ENCODE assay signal across 30 mouse cellular contexts in the genomic region with DNA sequence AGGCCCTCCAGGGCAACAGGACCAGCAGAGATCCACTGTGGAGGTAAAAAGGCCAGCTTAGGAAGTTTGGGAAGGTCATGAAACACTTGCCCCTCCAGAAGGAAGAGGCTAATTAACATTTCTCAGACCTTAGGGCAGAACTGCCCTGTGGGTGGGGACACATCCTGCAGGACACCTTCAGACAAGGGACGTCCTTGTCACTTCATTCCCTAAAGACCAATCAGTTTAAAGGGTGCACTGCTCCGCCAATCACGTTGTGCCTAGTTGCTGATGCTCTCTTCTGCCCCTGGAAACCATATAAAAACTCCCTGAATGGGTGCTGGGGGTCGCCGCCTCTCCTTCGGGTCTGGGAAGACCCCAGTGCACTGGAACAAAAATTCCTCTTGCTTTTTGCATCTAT. TPM values are rescaled to one million over a fixed set of nuclear protein-coding genes. Genes with fewer than 3 reads are reported as not detected.
DNase-seq lines count a peak whose midpoint lies in the region; ATAC-seq and TF ChIP-seq lines count a peak whose summit lies in the region.
"Had no signal": no experiment of that assay in that cellular context is flagged by ENCODE, and none has a peak within 500 bp of the region (broad histone marks: within the 10 kb centered on the region; RNA-seq: fewer than 3 reads in every experiment).

No protein-coding gene starts in this region.

- no peaks in the 10 kb centered on the region for H3K36me3 ChIP-seq in testis, adult 2 months (ENCODE audit: control insufficient read depth, insufficient read depth, low read length)
- H3K36me3 ChIP-seq in ES-Bruce4 (ENCODE audit: control insufficient read depth, insufficient read depth, low read length, poor library complexity, severe bottlenecking) (no peaks in the 10 kb centered on the region), ES-E14 (ENCODE audit: control insufficient read depth, insufficient read depth, low read length, poor library complexity, severe bottlenecking) (no peaks in the 10 kb centered on the region)
- H3K36me3 ChIP-seq in kidney, embryonic 16.5 days (ENCODE audit: insufficient read depth, low read length), result 0 out of 2 replicates have a peak, but pooled peaks cover 4% of the 10 kb centered on the region
- H3K36me3 ChIP-seq in heart, adult 2 months (ENCODE audit: control insufficient read depth, insufficient read depth, low read length), result no peaks in the 10 kb centered on the region
- H3K36me3 ChIP-seq: embryonic facial prominence, embryonic 12.5 days had no signal

- ATAC-seq in kidney, embryonic 16.5 days (ENCODE audit: low FRiP score, low TSS enrichment), result no peak
- ATAC-seq: activated CD4-positive, CD25-positive, alpha-beta regulatory T cell, adult 4 months; CD4-positive, CD25-positive, alpha-beta regulatory T cell, adult 4 months; forebrain, embryonic 13.5 days; forebrain, embryonic 15.5 days; forebrain, postnatal 0 days; Patski had no signal

- TF ChIP-seq POLR2A in testis, adult 2 months (IDR thresholded peaks at IDR 0.05; ENCODE audit: control insufficient read depth, low read depth, low read length), result no peak
- no peak for TF ChIP-seq POLR2A in ES-Bruce4 (IDR thresholded peaks at IDR 0.05; ENCODE audit: insufficient read depth, low read length)
- no peak for TF ChIP-seq POLR2A in heart, adult 2 months (IDR thresholded peaks at IDR 0.05; ENCODE audit: insufficient read depth, low read depth, low read length)

- no peak for TF ChIP-seq CTCF in testis, adult 2 months (IDR thresholded peaks at IDR 0.05; ENCODE audit: control insufficient read depth, insufficient read depth, insufficient replicate concordance, low read depth, low read length)
- TF ChIP-seq CTCF in ES-Bruce4 (IDR thresholded peaks at IDR 0.05; ENCODE audit: low read depth, low read length), result no peak
- no peak for TF ChIP-seq CTCF in heart, adult 2 months (IDR thresholded peaks at IDR 0.05)

- H3K9ac ChIP-seq in ES-Bruce4 (ENCODE audit: low read depth, poor library complexity, severe bottlenecking), result peak overlapping the region; percentile 61
- peak overlapping the region; percentile 53; the same call in 1 of the 2 replicates for H3K9ac ChIP-seq in ES-E14 (ENCODE audit: insufficient read depth, low read depth, low read length, poor library complexity, severe bottlenecking)
- no peak overlapping the region for H3K9ac ChIP-seq in kidney, embryonic 16.5 days (replicated peaks; ENCODE audit: low read length)
- no peak overlapping the region for H3K9ac ChIP-seq in heart, adult 2 months (ENCODE audit: low read depth, low read length)
- H3K9ac ChIP-seq: embryonic facial prominence, embryonic 12.5 days; forebrain, embryonic 13.5 days; forebrain, embryonic 15.5 days; forebrain, postnatal 0 days had no signal

- DNase-seq in testis, postnatal 14 days (ENCODE audit: low spot score), result no peak
- DNase-seq in ES-E14 (ENCODE audit: low read depth, low spot score) (no peak), ZHBTc4 (ENCODE audit: low read depth, low spot score) (peak; percentile 68)
- DNase-seq in kidney, adult 18-20 months, result no peak
- no peak for DNase-seq in heart, adult 2 months
- DNase-seq: adrenal gland, adult 8-10 months; adrenal gland, postnatal 14 days; adrenal gland, postnatal 36 days; cerebellum, adult 11-12 months; cerebellum, adult 2 months; cerebellum, adult 9-10 months; cerebellum, postnatal 10 days; cerebellum, postnatal 25 days; forebrain, postnatal 0 days had no signal

- no peaks in the 10 kb centered on the region for H3K27me3 ChIP-seq in testis, adult 2 months (ENCODE audit: control insufficient read depth, insufficient read depth, low read length)
- no peaks in the 10 kb centered on the region for H3K27me3 ChIP-seq in ES-Bruce4 (ENCODE audit: control insufficient read depth, insufficient read depth, low read length, poor library complexity, severe bottlenecking)
- no peaks in the 10 kb centered on the region for H3K27me3 ChIP-seq in kidney, embryonic 16.5 days (ENCODE audit: insufficient read depth, low read length)
- no peaks in the 10 kb centered on the region for H3K27me3 ChIP-seq in heart, adult 2 months (ENCODE audit: control insufficient read depth, insufficient read depth, low read length)
- H3K27me3 ChIP-seq: CH12.LX; embryonic facial prominence, embryonic 12.5 days; forebrain, embryonic 13.5 days; forebrain, embryonic 15.5 days; Patski had no signal

- no peak overlapping the region for H3K4me2 ChIP-seq in kidney, embryonic 16.5 days (replicated peaks; ENCODE audit: low read depth, low read length)
- H3K4me2 ChIP-seq: embryonic facial prominence, embryonic 12.5 days; forebrain, embryonic 13.5 days; forebrain, embryonic 15.5 days had no signal

- H3K79me2 ChIP-seq in heart, adult 2 months (replicated peaks; ENCODE audit: control insufficient read depth, insufficient read depth, low read length), result no peaks in the 10 kb centered on the region; the same call in 1 of the 2 replicates

- TF ChIP-seq EP300 in ES-Bruce4 (IDR thresholded peaks at IDR 0.05; ENCODE audit: insufficient read depth, low read depth, low read length), result no peak
- no peak for TF ChIP-seq EP300 in heart, adult 2 months (IDR thresholded peaks at IDR 0.05; ENCODE audit: insufficient read depth, low read depth, low read length)

- in situ Hi-C loops in ES-E14 (cut with MboI; ENCODE audit: low sequenced_read_pairs in 2 of 2, unreplicated experiment in 2 of 2), result no loop called here

- H3K9me3 ChIP-seq in ES-Bruce4 (replicated peaks; ENCODE audit: control insufficient read depth, insufficient read depth, low read length, poor library complexity, severe bottlenecking) (peaks cover 14% of the 10 kb centered on the region), ES-E14 (ENCODE audit: control insufficient read depth, insufficient read depth, low read depth, low read length) (no peaks in the 10 kb centered on the region)
- H3K9me3 ChIP-seq in kidney, embryonic 16.5 days (ENCODE audit: low read length), result peaks cover 9% of the 10 kb centered on the region; the same call in 1 of the 2 replicates
- H3K9me3 ChIP-seq: embryonic facial prominence, embryonic 12.5 days; forebrain, embryonic 15.5 days had no signal

- H3K4me3 ChIP-seq in testis, adult 2 months (ENCODE audit: control insufficient read depth, low read depth, low read length), result no peak overlapping the region
- H3K4me3 ChIP-seq in ES-Bruce4 (ENCODE audit: low read depth, low read length) (peak overlapping the region; percentile 65), ES-E14 (ENCODE audit: insufficient read depth in 1 of 2, low read depth in 1 of 2, low read length in 2 of 2, poor library complexity in 1 of 2, severe bottlenecking in 1 of 2) (peak overlapping the region; percentile 53 to 59)
- no peak overlapping the region for H3K4me3 ChIP-seq in kidney, embryonic 16.5 days (ENCODE audit: low read length)
- H3K4me3 ChIP-seq in heart, adult 2 months, result no peak overlapping the region
- H3K4me3 ChIP-seq: embryonic facial prominence, embryonic 10.5 days; embryonic facial prominence, embryonic 12.5 days; forebrain, embryonic 13.5 days; forebrain, embryonic 15.5 days had no signal

- intact Hi-C loops in heart, adult 2 months (cut with DNase I), result no loop called here

- 87% methylated on average over 6 of the region's 6 CpGs for WGBS in kidney, embryonic 16.5 days
- WGBS in heart, adult 2 months, result 87% methylated on average over 6 of the region's 6 CpGs

- 0 out of 2 replicates have a peak, but pooled peaks cover 3% of the 10 kb centered on the region for H3K4me1 ChIP-seq in testis, adult 2 months (ENCODE audit: control insufficient read depth, insufficient read depth, low read length)
- H3K4me1 ChIP-seq in ES-Bruce4 (ENCODE audit: control insufficient read depth, insufficient read depth, low read length) (peaks cover 5% of the 10 kb centered on the region), ES-E14 (ENCODE audit: control insufficient read depth in 2 of 2, insufficient read depth in 2 of 2, low read length in 2 of 2, poor library complexity in 1 of 2) (no peaks in the 10 kb centered on the region; a peak in 1 of 4 replicates)
- peaks cover 1% of the 10 kb centered on the region for H3K4me1 ChIP-seq in kidney, embryonic 16.5 days (ENCODE audit: insufficient read depth, low read length)
- no peaks in the 10 kb centered on the region for H3K4me1 ChIP-seq in heart, adult 2 months (ENCODE audit: control insufficient read depth, insufficient read depth, low read length)
- H3K4me1 ChIP-seq: embryonic facial prominence, embryonic 12.5 days had no signal

- H3K27ac ChIP-seq in testis, adult 2 months (ENCODE audit: control insufficient read depth, insufficient read depth, low read depth, low read length), result peak overlapping the region; percentile 66; the same call in 1 of the 2 replicates
- H3K27ac ChIP-seq in ES-Bruce4 (ENCODE audit: insufficient read depth, low read length), result peak overlapping the region; percentile 26; the same call in 1 of the 2 replicates
- H3K27ac ChIP-seq in ES-E14 (ENCODE audit: insufficient read depth, low read depth, low read length, poor library complexity, severe bottlenecking), result no peak overlapping the region
- H3K27ac ChIP-seq in kidney, embryonic 16.5 days (ENCODE audit: low read length), result no peak overlapping the region
- H3K27ac ChIP-seq in heart, adult 2 months, result no peak overlapping the region
- H3K27ac ChIP-seq: embryonic facial prominence, embryonic 12.5 days; forebrain, embryonic 13.5 days; forebrain, embryonic 15.5 days had no signal

RNA-seq across cellular contexts. Expression of a gene that starts 6.0 kb away (rescaled TPM):
- 9.9 and 11.3 TPM in 2 replicates for polyA plus RNA-seq in testis, adult 2 months (2012; rRNA removed)
- polyA plus RNA-seq in ES-Bruce4 (2011; ENCODE audit: insufficient read depth, insufficient read length, low read depth, missing spikeins), result 59.1 and 66.6 TPM in 2 replicates
- 94.6 and 110 TPM in 2 replicates for total RNA-seq in ES-E14 (2012; rRNA removed)
- polyA plus RNA-seq in kidney, embryonic 16.5 days (2015; fragmentation: Nextera tagmentation; extraction: Ambion mirVana), result 50.2 and 61.3 TPM in 2 replicates
- total RNA-seq in heart, adult 2 months (2021), result 10 to 100 TPM; 21.4 to 24.9 TPM
- 14.7 and 25.3 TPM in 2 replicates for polyA plus RNA-seq in heart, adult 2 months (2012; rRNA removed)

RNA-seq across cellular contexts. Expression of a gene that starts 6.2 kb away (rescaled TPM):
- 1.1 and 1.2 TPM in 2 replicates for polyA plus RNA-seq in testis, adult 2 months (2012; rRNA removed)
- polyA plus RNA-seq in ES-Bruce4 (2011; ENCODE audit: insufficient read depth, insufficient read length, low read depth, missing spikeins), result 4.1 and 5.6 TPM in 2 replicates
- 3.6 and 4.6 TPM in 2 replicates for total RNA-seq in ES-E14 (2012; rRNA removed)
- polyA plus RNA-seq in kidney, embryonic 16.5 days (2015; fragmentation: Nextera tagmentation; extraction: Ambion mirVana), result 7.5 and 7.6 TPM in 2 replicates
- 1 to 10 TPM; 3.5 to 3.7 TPM for total RNA-seq in heart, adult 2 months (2021)
- 2.2 and 3.7 TPM in 2 replicates for polyA plus RNA-seq in heart, adult 2 months (2012; rRNA removed)

RNA-seq across cellular contexts. Expression of a gene that starts 13.8 kb away (rescaled TPM):
- polyA plus RNA-seq in testis, adult 2 months (2012; rRNA removed), result 0.23 and 0.47 TPM in 2 replicates
- polyA plus RNA-seq in ES-Bruce4 (2011; ENCODE audit: insufficient read depth, insufficient read length, low read depth, missing spikeins), result not detected in 2 replicates
- total RNA-seq in ES-E14 (2012; rRNA removed), result 0.32 and 0.36 TPM in 2 replicates
- polyA plus RNA-seq in kidney, embryonic 16.5 days (2015; fragmentation: Nextera tagmentation; extraction: Ambion mirVana), result not detected in 2 replicates
- total RNA-seq in heart, adult 2 months (2021), result under 1 TPM in 1 of 2 experiments, not detected in 1; 0.20 TPM
- 0.47 and 1.8 TPM in 2 replicates for polyA plus RNA-seq in heart, adult 2 months (2012; rRNA removed)
- total RNA-seq: adrenal gland, adult 18-20 months; adrenal gland, adult 8-10 months; adrenal gland, postnatal 14 days; adrenal gland, postnatal 36 days; forebrain, postnatal 0 days had no signal
- polyA plus RNA-seq: activated CD4-positive, CD25-positive, alpha-beta regulatory T cell, adult 4 months; cerebellum, adult 2 months; embryonic facial prominence, embryonic 10.5 days; embryonic facial prominence, embryonic 12.5 days; forebrain, embryonic 11.5 days; forebrain, embryonic 13.5 days; forebrain, embryonic 15.5 days; G1E; Patski had no signal

RNA-seq across cellular contexts. Expression of a gene that starts 20.1 kb away (rescaled TPM):
- 54.9 and 58.5 TPM in 2 replicates for polyA plus RNA-seq in testis, adult 2 months (2012; rRNA removed)
- 42.2 and 47.0 TPM in 2 replicates for polyA plus RNA-seq in ES-Bruce4 (2011; ENCODE audit: insufficient read depth, insufficient read length, low read depth, missing spikeins)
- 107 and 142 TPM in 2 replicates for total RNA-seq in ES-E14 (2012; rRNA removed)
- polyA plus RNA-seq in kidney, embryonic 16.5 days (2015; fragmentation: Nextera tagmentation; extraction: Ambion mirVana), result 15.3 and 18.0 TPM in 2 replicates
- 10 to 100 TPM; 42.2 to 56.7 TPM for total RNA-seq in heart, adult 2 months (2021)
- polyA plus RNA-seq in heart, adult 2 months (2012; rRNA removed), result 27.4 and 43.0 TPM in 2 replicates

RNA-seq across cellular contexts. Expression of a gene that starts 22.5 kb away (rescaled TPM):
- not detected in 2 replicates for polyA plus RNA-seq in testis, adult 2 months (2012; rRNA removed)
- 47.3 and 67.3 TPM in 2 replicates for polyA plus RNA-seq in ES-Bruce4 (2011; ENCODE audit: insufficient read depth, insufficient read length, low read depth, missing spikeins)
- not detected in 2 replicates for total RNA-seq in ES-E14 (2012; rRNA removed)
- 2.6 TPM in 1 of 2 replicates, not detected in the other for polyA plus RNA-seq in kidney, embryonic 16.5 days (2015; fragmentation: Nextera tagmentation; extraction: Ambion mirVana)
- total RNA-seq in heart, adult 2 months (2021), result not detected
- not detected in 2 replicates for polyA plus RNA-seq in heart, adult 2 months (2012; rRNA removed)
- total RNA-seq: adrenal gland, postnatal 14 days; adrenal gland, postnatal 36 days; CH12.LX; forebrain, postnatal 0 days had no signal
- polyA plus RNA-seq: cerebellum, adult 2 months; cortical plate, adult 2 months; embryonic facial prominence, embryonic 12.5 days; embryonic facial prominence, embryonic 14.5 days; forebrain, embryonic 11.5 days; forebrain, postnatal 0 days; G1E; Patski had no signal

Comparison
In these comparisons a context has a peak if more than half of its experiments do, and no peak if none do; other contexts are left out.
1. H3K27ac ChIP-seq: peak in testis, adult 2 months (single experiment) and ES-Bruce4 (single experiment); none in ES-E14 (single experiment), kidney, embryonic 16.5 days (single experiment) and heart, adult 2 months (single experiment).
2. H3K4me3 ChIP-seq: peak in ES-Bruce4 (single experiment) and ES-E14 (2 of 2); none in testis, adult 2 months (single experiment), kidney, embryonic 16.5 days (single experiment) and heart, adult 2 months (single experiment).
3. H3K9ac ChIP-seq: peak in ES-Bruce4 (single experiment) and ES-E14 (single experiment); none in kidney, embryonic 16.5 days (single experiment) and heart, adult 2 months (single experiment).